Mouse (Mus musculus) embryonic facial prominence, embryonic 15.5 days (tissue): ENCODE data around the gene Ssu72. TPM values are rescaled to one million over a fixed set of nuclear protein-coding genes. Genes with fewer than 3 reads are reported as not detected.

ENCODE experiments used
- ATAC-seq: fragments of 200-750 bp; cut with Nextera tagmentation; 2 replicates; pipeline ENCODE4 v1.8.0; 2017; ENCODE audit warnings: low read depth, moderate TSS enrichment; ENCODE audit not compliant: insufficient number of reproducible peaks, low FRiP score, low TSS enrichment
- H3K27ac ChIP-seq: fragments of 300-500 bp; sonication (generic); replicated peaks from 2 replicates; pipeline ENCODE4 v1.5.1; 2015; ENCODE audit warnings: mild to moderate bottlenecking, inconsistent platforms
- H3K27me3 ChIP-seq: fragments of 300-500 bp; sonication (generic); 2 replicates; pipeline ENCODE4 v1.6.1; 2015; ENCODE audit warnings: inconsistent platforms
- H3K36me3 ChIP-seq: fragments of 300-500 bp; sonication (generic); 2 replicates; pipeline ENCODE4 v1.6.1; 2015; ENCODE audit warnings: mild to moderate bottlenecking, inconsistent platforms
- H3K4me1 ChIP-seq: fragments of 300-500 bp; sonication (generic); 2 replicates; pipeline ENCODE4 v1.6.1; 2015; ENCODE audit warnings: inconsistent platforms
- H3K4me2 ChIP-seq: fragments of 300-500 bp; sonication (generic); replicated peaks from 2 replicates; pipeline ENCODE4 v1.6.1; 2015; ENCODE audit warnings: mild to moderate bottlenecking, inconsistent platforms
- H3K4me3 ChIP-seq: fragments of 300-500 bp; sonication (generic); replicated peaks from 2 replicates; pipeline ENCODE4 v1.5.1; 2015; ENCODE audit warnings: mild to moderate bottlenecking, inconsistent platforms
- H3K9ac ChIP-seq: fragments of 300-500 bp; sonication (generic); 2 replicates; pipeline ENCODE4 v1.6.1; 2015; ENCODE audit warnings: inconsistent platforms
- H3K9me3 ChIP-seq: fragments of 300-500 bp; sonication (generic); replicated peaks from 2 replicates; pipeline ENCODE4 v1.6.1; 2016; ENCODE audit warnings: inconsistent platforms
- WGBS: fragments of 180-500 bp; shearing (Covaris S2); methylation state at CpG from one replicate; pipeline ENCODE4 v1.1.7; 2015; 5-methylcytosine and 5-hydroxymethylcytosine counted together
- polyA plus RNA-seq: library from polyadenylated mRNA; unstranded; fragments of >200 nt; fragmentation: Nextera tagmentation; extraction: Ambion mirVana; gene quantifications from 2 replicates; pipeline ENCODE4 v1.2.1, GENCODE M21; 2015

The Ssu72 gene
- polyA plus RNA-seq, 1 experiment from 2014 or later: 140 TPM

- peak overlapping the region; percentile 69 for H3K9ac ChIP-seq
Observed at GRCm38 (mm10) chr4:155705592-155705929, 961 bp downstream of the Ssu72 start.

GRCm38 (mm10) chr4:155708582-155708981 is 4.0 kb downstream of the Ssu72 start:
- H3K4me1 ChIP-seq: peaks cover 27% of the 10 kb centered on the region
- H3K36me3 ChIP-seq: no peaks in the 10 kb centered on the region
- H3K4me2 ChIP-seq: no peak overlapping the region
- 79% methylated on average over 2 of the region's 2 CpGs for WGBS
- no peak overlapping the region for H3K27ac ChIP-seq
- ATAC-seq: no peak
- no peak overlapping the region for H3K4me3 ChIP-seq
- no peak overlapping the region for H3K9ac ChIP-seq
- H3K9me3 ChIP-seq: no peaks in the 10 kb centered on the region
- no peaks in the 10 kb centered on the region for H3K27me3 ChIP-seq

More at GRCm38 (mm10) chr4:155705592-155705929, 961 bp downstream of the Ssu72 start:
- no peak; the same call in none of the 2 replicates for ATAC-seq
- Histone ChIP-seq H3K4me2 (peak overlapping the region; percentile 70), H3K36me3 (no peaks in the 10 kb centered on the region), H3K27me3 (no peaks in the 10 kb centered on the region), H3K4me3 (peak overlapping the region; percentile 74), H3K4me1 (peaks cover 24% of the 10 kb centered on the region), H3K27ac (peak overlapping the region; percentile 98), H3K9me3 (no peaks in the 10 kb centered on the region)
- WGBS: under 1% methylated on average over 19 of the region's 19 CpGs

- H3K36me3 ChIP-seq: no peaks in the 10 kb centered on the region
- no peak overlapping the region for H3K9ac ChIP-seq
- no peak overlapping the region for H3K4me2 ChIP-seq
- no peaks in the 10 kb centered on the region for H3K27me3 ChIP-seq
- peaks cover 27% of the 10 kb centered on the region for H3K4me1 ChIP-seq
- H3K9me3 ChIP-seq: no peaks in the 10 kb centered on the region
- H3K27ac ChIP-seq: no peak overlapping the region
- no peak overlapping the region for H3K4me3 ChIP-seq
- no peak for ATAC-seq
Observed at GRCm38 (mm10) chr4:155708988-155709387, 4.4 kb downstream of the Ssu72 start.

GRCm38 (mm10) chr4:155710521-155711252 is 6.1 kb downstream of the Ssu72 start:
- no peak for ATAC-seq
- H3K27ac ChIP-seq: peak overlapping the region; percentile 29; the same call in 1 of the 2 replicates
- H3K4me1 ChIP-seq: peaks cover 24% of the 10 kb centered on the region
- no peaks in the 10 kb centered on the region for H3K27me3 ChIP-seq
- 40% methylated on average over 6 of the region's 6 CpGs for WGBS
- peaks cover 9% of the 10 kb centered on the region for H3K36me3 ChIP-seq
- no peak overlapping the region for H3K4me3 ChIP-seq
- no peak overlapping the region for H3K4me2 ChIP-seq
- H3K9me3 ChIP-seq: no peaks in the 10 kb centered on the region
- H3K9ac ChIP-seq: no peak overlapping the region

- no peak for ATAC-seq
- Histone ChIP-seq H3K4me2 (no peak overlapping the region), H3K36me3 (peaks cover 32% of the 10 kb centered on the region), H3K4me1 (no peaks in the 10 kb centered on the region), H3K27ac (no peak overlapping the region), H3K9me3 (no peaks in the 10 kb centered on the region), H3K27me3 (no peaks in the 10 kb centered on the region), H3K4me3 (no peak overlapping the region), H3K9ac (no peak overlapping the region)
- WGBS: 57% methylated on average over 4 of the region's 4 CpGs
Observed at GRCm38 (mm10) chr4:155721668-155722083, 17.1 kb downstream of the Ssu72 start.

- 84% methylated on average over 2 of the region's 2 CpGs for WGBS
- Histone ChIP-seq H3K27me3 (no peaks in the 10 kb centered on the region), H3K4me3 (no peak overlapping the region), H3K9ac (no peak overlapping the region), H3K27ac (no peak overlapping the region), H3K9me3 (no peaks in the 10 kb centered on the region), H3K36me3 (peaks cover 29% of the 10 kb centered on the region), H3K4me2 (no peak overlapping the region), H3K4me1 (0 out of 2 replicates have a peak, but pooled peaks cover 1% of the 10 kb centered on the region)
- ATAC-seq: no peak
Observed at GRCm38 (mm10) chr4:155727993-155728392, 23.4 kb downstream of the Ssu72 start.

GRCm38 (mm10) chr4:155733267-155733666 is 28.7 kb downstream of the Ssu72 start:
- Histone ChIP-seq H3K27ac (peak overlapping the region; percentile 92; the same call in 1 of the 2 replicates), H3K4me3 (no peak overlapping the region), H3K9me3 (no peaks in the 10 kb centered on the region), H3K4me2 (peak overlapping the region; percentile 84), H3K27me3 (no peaks in the 10 kb centered on the region), H3K4me1 (peaks cover 29% of the 10 kb centered on the region), H3K9ac (0 out of 2 replicates have a peak overlapping the region, but pooled peaks have one; percentile 2), H3K36me3 (peaks cover 33% of the 10 kb centered on the region)
- no peak for ATAC-seq
- WGBS: 86% methylated on average over 10 of the region's 10 CpGs

- Histone ChIP-seq H3K9ac (peak within 1 kb of the TSS; percentile 78), H3K4me3 (peak within 1 kb of the TSS; percentile 87), H3K9me3 (no peaks in the 10 kb centered on the region), H3K4me1 (peaks cover 34% of the 10 kb centered on the region), H3K36me3 (peaks cover 33% of the 10 kb centered on the region), H3K27me3 (no peaks in the 10 kb centered on the region), H3K4me2 (peak within 1 kb of the TSS; percentile 84), H3K27ac (peak within 1 kb of the TSS; percentile 92)
- ATAC-seq: peak; percentile 92
- under 1% methylated on average over 26 of the region's 35 CpGs for whole genome bisulfite sequencing
Observed at GRCm38 (mm10) chr4:155734350-155734941, 29.8 kb downstream of the Ssu72 start, which contains the start of gene Tmem240. TSS of gene Tmem240 (plus strand) at chr4:155734800.

- 1% methylated on average over 70 of the region's 79 CpGs for WGBS
- Histone ChIP-seq H3K9ac (peak overlapping the region; percentile 78), H3K27ac (peak overlapping the region; percentile 92), H3K9me3 (no peaks in the 10 kb centered on the region), H3K4me1 (peaks cover 34% of the 10 kb centered on the region), H3K4me2 (peak overlapping the region; percentile 84), H3K27me3 (no peaks in the 10 kb centered on the region), H3K36me3 (peaks cover 34% of the 10 kb centered on the region), H3K4me3 (peak overlapping the region; percentile 87)
- ATAC-seq: peak; percentile 74
Observed at GRCm38 (mm10) chr4:155734951-155735702, 30.5 kb downstream of the Ssu72 start.

GRCm38 (mm10) chr4:155735788-155736187 is 31.2 kb downstream of the Ssu72 start:
- Histone ChIP-seq H3K9me3 (no peaks in the 10 kb centered on the region), H3K36me3 (peaks cover 41% of the 10 kb centered on the region), H3K27me3 (no peaks in the 10 kb centered on the region), H3K9ac (peak overlapping the region; percentile 78), H3K4me2 (peak overlapping the region; percentile 84), H3K4me1 (peaks cover 34% of the 10 kb centered on the region), H3K27ac (peak overlapping the region; percentile 6; the same call in 1 of the 2 replicates), H3K4me3 (peak overlapping the region; percentile 87)
- no peak for ATAC-seq
- 65% methylated on average over 5 of the region's 5 CpGs for WGBS

- Histone ChIP-seq H3K27me3 (no peaks in the 10 kb centered on the region), H3K9ac (no peak overlapping the region), H3K9me3 (no peaks in the 10 kb centered on the region), H3K4me1 (peaks cover 34% of the 10 kb centered on the region), H3K36me3 (peaks cover 46% of the 10 kb centered on the region), H3K4me2 (peak overlapping the region; percentile 84; the same call in 1 of the 2 replicates), H3K4me3 (peak overlapping the region; percentile 87; the same call in 1 of the 2 replicates), H3K27ac (no peak overlapping the region)
- no peak for ATAC-seq
- 89% methylated on average over 5 of the region's 5 CpGs for WGBS
Observed at GRCm38 (mm10) chr4:155736421-155736820, 31.8 kb downstream of the Ssu72 start.
